Mouse (Mus musculus): Measurements from ENCODE around the gene Krtap31-1. TPM values are rescaled to one million over a fixed set of nuclear protein-coding genes. Genes with fewer than 3 reads are reported as not detected.

The Krtap31-1 gene
- total and polyA plus RNA-seq, 2 experiments from 2014 or later, result not detected

DNA sequence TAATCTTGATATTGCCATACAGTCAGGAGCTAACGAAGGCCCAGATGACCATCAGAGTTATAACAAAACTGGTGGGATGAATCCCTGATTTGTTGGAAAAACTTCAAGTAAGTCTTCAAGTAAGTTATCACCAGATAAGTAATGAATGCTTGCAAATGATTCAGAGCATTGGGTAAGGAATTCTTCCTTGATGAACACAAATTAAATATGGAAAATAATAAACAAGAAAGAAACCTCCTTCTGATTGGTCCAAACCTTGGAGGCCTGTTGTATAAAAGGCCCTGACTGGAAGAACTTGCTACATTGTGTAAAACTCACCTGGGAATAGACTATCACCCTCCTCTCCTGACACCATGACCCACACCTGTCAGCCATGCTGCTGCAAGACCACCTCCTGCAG, 28.3 kb downstream of the Krtap31-1 start, which contains the start of gene Krtap31-2:
Gene Krtap31-2 (plus strand): TSS at position 301 of the 400 bp plus-strand sequence.
- H3K27me3 ChIP-seq (ENCODE audit: insufficient read depth, low read length), result no peaks in the 10 kb centered on the region
- no peak within 1 kb of the TSS for H3K4me3 ChIP-seq (ENCODE audit: low read depth, low read length)
- no peaks in the 10 kb centered on the region for H3K36me3 ChIP-seq (ENCODE audit: insufficient read depth, low read length)
- 94% methylated on average over 1 of the region's 1 CpGs for WGBS
- no peak within 1 kb of the TSS for H3K4me2 ChIP-seq (ENCODE audit: low read depth, low read length, poor library complexity, severe bottlenecking)
- H3K27ac ChIP-seq (ENCODE audit: low read depth, low read length), result no peak within 1 kb of the TSS
- ATAC-seq (ENCODE audit: low FRiP score), result no peak
- H3K9me3 ChIP-seq (ENCODE audit: low read length), result no peaks in the 10 kb centered on the region
- no peak for DNase-seq (ENCODE audit: low spot score)
- no peak within 1 kb of the TSS for H3K9ac ChIP-seq (replicated peaks; ENCODE audit: low read length, poor library complexity, severe bottlenecking)
- H3K4me1 ChIP-seq (ENCODE audit: insufficient read depth, low read length), result no peaks in the 10 kb centered on the region
- TF ChIP-seq CTCF (IDR thresholded peaks at IDR 0.05), result no peak

GRCm38 (mm10) chr11:99937751-99938264, 30.1 kb downstream of the Krtap31-1 start:
- WGBS, result 82% methylated on average over 9 of the region's 9 CpGs
- ATAC-seq (ENCODE audit: low FRiP score), result no peak
- Histone ChIP-seq H3K27me3 (ENCODE audit: insufficient read depth, low read length) (no peaks in the 10 kb centered on the region), H3K27ac (ENCODE audit: low read depth, low read length) (no peak overlapping the region), H3K4me2 (ENCODE audit: low read depth, low read length, poor library complexity, severe bottlenecking) (no peak overlapping the region), H3K4me3 (ENCODE audit: low read depth, low read length) (no peak overlapping the region), H3K9me3 (ENCODE audit: low read length) (no peaks in the 10 kb centered on the region), H3K36me3 (ENCODE audit: insufficient read depth, low read length) (no peaks in the 10 kb centered on the region), H3K9ac (replicated peaks; ENCODE audit: low read length, poor library complexity, severe bottlenecking) (no peak overlapping the region), H3K4me1 (ENCODE audit: insufficient read depth, low read length) (no peaks in the 10 kb centered on the region)
- DNase-seq (ENCODE audit: low spot score), result no peak
- no peak for TF ChIP-seq CTCF (IDR thresholded peaks at IDR 0.05)

GRCm38 (mm10) chr11:99948175-99948574, 40.5 kb downstream of the Krtap31-1 start, which contains the start of gene Krtap9-5:
Krtap9-5 (plus strand) TSS chr11:99948475.
- H3K9ac ChIP-seq (replicated peaks; ENCODE audit: low read length, poor library complexity, severe bottlenecking), result no peak within 1 kb of the TSS
- no peaks in the 10 kb centered on the region for H3K36me3 ChIP-seq (ENCODE audit: insufficient read depth, low read length)
- H3K4me1 ChIP-seq (ENCODE audit: insufficient read depth, low read length), result no peaks in the 10 kb centered on the region
- TF ChIP-seq CTCF (IDR thresholded peaks at IDR 0.05), result no peak
- H3K9me3 ChIP-seq (ENCODE audit: low read length), result no peaks in the 10 kb centered on the region
- no peak within 1 kb of the TSS for H3K4me2 ChIP-seq (ENCODE audit: low read depth, low read length, poor library complexity, severe bottlenecking)
- ATAC-seq (ENCODE audit: low FRiP score), result no peak
- WGBS, result 95% methylated on average over 2 of the region's 2 CpGs
- H3K4me3 ChIP-seq (ENCODE audit: low read depth, low read length), result no peak within 1 kb of the TSS
- no peak within 1 kb of the TSS for H3K27ac ChIP-seq (ENCODE audit: low read depth, low read length)
- no peaks in the 10 kb centered on the region for H3K27me3 ChIP-seq (ENCODE audit: insufficient read depth, low read length)
- no peak for DNase-seq (ENCODE audit: low spot score)

Other genes with a start within 250 kb of the Krtap31-1 start
Only the 30 nearest of the 34 such genes appear.
- not detected in 2 replicates for gene Gm14190, start 217.2 kb upstream of the Krtap31-1 start, total RNA-seq (2014; rRNA removed)
- gene Gm14190, start 217.2 kb upstream of the Krtap31-1 start, polyA plus RNA-seq (2015; fragmentation: Nextera tagmentation; extraction: Ambion mirVana), result not detected in 2 replicates
- gene Gm14180, start 173.6 kb upstream of the Krtap31-1 start, total RNA-seq (2014; rRNA removed), result not detected in 2 replicates
- not detected in 2 replicates for gene Gm14180, start 173.6 kb upstream of the Krtap31-1 start, polyA plus RNA-seq (2015; fragmentation: Nextera tagmentation; extraction: Ambion mirVana)
- not detected in 2 replicates for gene Gm11595, start 135.0 kb upstream of the Krtap31-1 start, total RNA-seq (2014; rRNA removed)
- gene Gm11595, start 135.0 kb upstream of the Krtap31-1 start, polyA plus RNA-seq (2015; fragmentation: Nextera tagmentation; extraction: Ambion mirVana), result not detected in 2 replicates
- not detected in 2 replicates for gene Krtap4-8, start 127.2 kb upstream of the Krtap31-1 start, total RNA-seq (2014; rRNA removed)
- not detected in 2 replicates for gene Krtap4-8, start 127.2 kb upstream of the Krtap31-1 start, polyA plus RNA-seq (2015; fragmentation: Nextera tagmentation; extraction: Ambion mirVana)
- not detected in 2 replicates for gene Krtap4-9, start 122.7 kb upstream of the Krtap31-1 start, total RNA-seq (2014; rRNA removed)
- gene Krtap4-9, start 122.7 kb upstream of the Krtap31-1 start, polyA plus RNA-seq (2015; fragmentation: Nextera tagmentation; extraction: Ambion mirVana), result not detected in 2 replicates
- gene Gm11596, start 114.5 kb upstream of the Krtap31-1 start, total RNA-seq (2014; rRNA removed), result not detected in 2 replicates
- not detected in 2 replicates for gene Gm11596, start 114.5 kb upstream of the Krtap31-1 start, polyA plus RNA-seq (2015; fragmentation: Nextera tagmentation; extraction: Ambion mirVana)
- gene Gm11569, start 109.0 kb upstream of the Krtap31-1 start, total RNA-seq (2014; rRNA removed), result not detected in 2 replicates
- gene Gm11569, start 109.0 kb upstream of the Krtap31-1 start, polyA plus RNA-seq (2015; fragmentation: Nextera tagmentation; extraction: Ambion mirVana), result not detected in 2 replicates
- not detected in 2 replicates for gene Gm11554, start 103.5 kb upstream of the Krtap31-1 start, total RNA-seq (2014; rRNA removed)
- not detected in 2 replicates for gene Gm11554, start 103.5 kb upstream of the Krtap31-1 start, polyA plus RNA-seq (2015; fragmentation: Nextera tagmentation; extraction: Ambion mirVana)
- gene Krtap4-13, start 98.0 kb upstream of the Krtap31-1 start, total RNA-seq (2014; rRNA removed), result not detected in 2 replicates
- gene Krtap4-13, start 98.0 kb upstream of the Krtap31-1 start, polyA plus RNA-seq (2015; fragmentation: Nextera tagmentation; extraction: Ambion mirVana), result not detected in 2 replicates
- not detected in 2 replicates for gene Gm11564, start 92.3 kb upstream of the Krtap31-1 start, total RNA-seq (2014; rRNA removed)
- gene Gm11564, start 92.3 kb upstream of the Krtap31-1 start, polyA plus RNA-seq (2015; fragmentation: Nextera tagmentation; extraction: Ambion mirVana), result not detected in 2 replicates
- not detected in 2 replicates for gene 2300003K06Rik, start 69.9 kb upstream of the Krtap31-1 start, total RNA-seq (2014; rRNA removed)
- gene 2300003K06Rik, start 69.9 kb upstream of the Krtap31-1 start, polyA plus RNA-seq (2015; fragmentation: Nextera tagmentation; extraction: Ambion mirVana), result not detected in 2 replicates
- not detected in 2 replicates for gene Krtap4-16, start 56.3 kb upstream of the Krtap31-1 start, total RNA-seq (2014; rRNA removed)
- gene Krtap4-16, start 56.3 kb upstream of the Krtap31-1 start, polyA plus RNA-seq (2015; fragmentation: Nextera tagmentation; extraction: Ambion mirVana), result not detected in 2 replicates
- not detected in 2 replicates for gene Gm11568, start 50.0 kb upstream of the Krtap31-1 start, total RNA-seq (2014; rRNA removed)
- not detected in 2 replicates for gene Gm11568, start 50.0 kb upstream of the Krtap31-1 start, polyA plus RNA-seq (2015; fragmentation: Nextera tagmentation; extraction: Ambion mirVana)
- gene Gm11559, start 43.4 kb upstream of the Krtap31-1 start, total RNA-seq (2014; rRNA removed), result not detected in 2 replicates
- not detected in 2 replicates for gene Gm11559, start 43.4 kb upstream of the Krtap31-1 start, polyA plus RNA-seq (2015; fragmentation: Nextera tagmentation; extraction: Ambion mirVana)
- gene Krtap9-1, start 34.5 kb upstream of the Krtap31-1 start, total RNA-seq (2014; rRNA removed), result not detected in 2 replicates
- not detected in 2 replicates for gene Krtap9-1, start 34.5 kb upstream of the Krtap31-1 start, polyA plus RNA-seq (2015; fragmentation: Nextera tagmentation; extraction: Ambion mirVana)
- gene Gm11567, start 28.7 kb upstream of the Krtap31-1 start, total RNA-seq (2014; rRNA removed), result not detected in 2 replicates
- not detected in 2 replicates for gene Gm11567, start 28.7 kb upstream of the Krtap31-1 start, polyA plus RNA-seq (2015; fragmentation: Nextera tagmentation; extraction: Ambion mirVana)
- gene Gm11565, start 6.8 kb downstream of the Krtap31-1 start, total RNA-seq (2014; rRNA removed), result not detected in 2 replicates
- gene Gm11565, start 6.8 kb downstream of the Krtap31-1 start, polyA plus RNA-seq (2015; fragmentation: Nextera tagmentation; extraction: Ambion mirVana), result not detected in 2 replicates
- gene Krtap31-2, start 28.4 kb downstream of the Krtap31-1 start, total RNA-seq (2014; rRNA removed), result not detected in 2 replicates
- gene Krtap31-2, start 28.4 kb downstream of the Krtap31-1 start, polyA plus RNA-seq (2015; fragmentation: Nextera tagmentation; extraction: Ambion mirVana), result not detected in 2 replicates
- gene Krtap9-5, start 40.6 kb downstream of the Krtap31-1 start, total RNA-seq (2014; rRNA removed), result not detected in 2 replicates
- gene Krtap9-5, start 40.6 kb downstream of the Krtap31-1 start, polyA plus RNA-seq (2015; fragmentation: Nextera tagmentation; extraction: Ambion mirVana), result not detected in 2 replicates
- gene Krtap29-1, start 71.1 kb downstream of the Krtap31-1 start, total RNA-seq (2014; rRNA removed), result not detected in 2 replicates
- not detected in 2 replicates for gene Krtap29-1, start 71.1 kb downstream of the Krtap31-1 start, polyA plus RNA-seq (2015; fragmentation: Nextera tagmentation; extraction: Ambion mirVana)
- not detected in 2 replicates for gene Krtap16-1, start 78.7 kb downstream of the Krtap31-1 start, total RNA-seq (2014; rRNA removed)
- gene Krtap16-1, start 78.7 kb downstream of the Krtap31-1 start, polyA plus RNA-seq (2015; fragmentation: Nextera tagmentation; extraction: Ambion mirVana), result not detected in 2 replicates
- gene Krtap17-1, start 86.1 kb downstream of the Krtap31-1 start, total RNA-seq (2014; rRNA removed), result 0.22 and 1.4 TPM in 2 replicates
- 1.7 TPM in 2 replicates for gene Krtap17-1, start 86.1 kb downstream of the Krtap31-1 start, polyA plus RNA-seq (2015; fragmentation: Nextera tagmentation; extraction: Ambion mirVana)
- not detected in 2 replicates for gene Krt33a, start 108.3 kb downstream of the Krtap31-1 start, total RNA-seq (2014; rRNA removed)
- not detected in 2 replicates for gene Krt33a, start 108.3 kb downstream of the Krtap31-1 start, polyA plus RNA-seq (2015; fragmentation: Nextera tagmentation; extraction: Ambion mirVana)
- gene Krt33b, start 121.9 kb downstream of the Krtap31-1 start, total RNA-seq (2014; rRNA removed), result not detected in 2 replicates
- 0.13 and 0.25 TPM in 2 replicates for gene Krt33b, start 121.9 kb downstream of the Krtap31-1 start, polyA plus RNA-seq (2015; fragmentation: Nextera tagmentation; extraction: Ambion mirVana)
- not detected in 2 replicates for gene Krt34, start 133.6 kb downstream of the Krtap31-1 start, total RNA-seq (2014; rRNA removed)
- gene Krt34, start 133.6 kb downstream of the Krtap31-1 start, polyA plus RNA-seq (2015; fragmentation: Nextera tagmentation; extraction: Ambion mirVana), result not detected in 2 replicates
- 0.93 TPM in 1 of 2 replicates, not detected in the other for gene Krt31, start 142.6 kb downstream of the Krtap31-1 start, total RNA-seq (2014; rRNA removed)
- not detected in 2 replicates for gene Krt31, start 142.6 kb downstream of the Krtap31-1 start, polyA plus RNA-seq (2015; fragmentation: Nextera tagmentation; extraction: Ambion mirVana)
- gene Krt32, start 180.3 kb downstream of the Krtap31-1 start, total RNA-seq (2014; rRNA removed), result not detected in 2 replicates
- gene Krt32, start 180.3 kb downstream of the Krtap31-1 start, polyA plus RNA-seq (2015; fragmentation: Nextera tagmentation; extraction: Ambion mirVana), result not detected in 2 replicates
- gene Krt35, start 188.3 kb downstream of the Krtap31-1 start, total RNA-seq (2014; rRNA removed), result 0.60 TPM in 1 of 2 replicates, not detected in the other
- gene Krt35, start 188.3 kb downstream of the Krtap31-1 start, polyA plus RNA-seq (2015; fragmentation: Nextera tagmentation; extraction: Ambion mirVana), result 0.10 TPM in 1 of 2 replicates, not detected in the other
- gene Krt36, start 197.7 kb downstream of the Krtap31-1 start, total RNA-seq (2014; rRNA removed), result 0.44 TPM in 1 of 2 replicates, not detected in the other
- gene Krt36, start 197.7 kb downstream of the Krtap31-1 start, polyA plus RNA-seq (2015; fragmentation: Nextera tagmentation; extraction: Ambion mirVana), result not detected in 2 replicates
- gene Krt13, start 213.6 kb downstream of the Krtap31-1 start, total RNA-seq (2014; rRNA removed), result not detected in 2 replicates
- gene Krt13, start 213.6 kb downstream of the Krtap31-1 start, polyA plus RNA-seq (2015; fragmentation: Nextera tagmentation; extraction: Ambion mirVana), result not detected in 2 replicates